Mouse (Mus musculus): ENCODE results near the gene Cacfd1.
A peak's percentile ranks its signal among the peaks of the same experiment; 100 is the strongest.

The Cacfd1 gene

GRCm38 (mm10) chr2:27009714-27010244 lies at the start of gene Cacfd1:
Cacfd1 (plus strand) TSS chr2:27009926.
- peak; percentile 80 for DNase-seq (ENCODE audit: low spot score)

- no peak for DNase-seq (ENCODE audit: low spot score)
These were observed 49.0 kb upstream of the Cacfd1 start for GRCm38 (mm10) chr2:26960756-26961155.

- DNase-seq (ENCODE audit: low spot score): peak; percentile 92
These were observed 45.6 kb upstream of the Cacfd1 start, which contains the start of gene Rexo4 for GRCm38 (mm10) chr2:26963923-26964723. Rexo4 (minus strand) TSS chr2:26964386.

GRCm38 (mm10) chr2:26964724-26965370 lies 44.9 kb upstream of the Cacfd1 start:
- no peak for DNase-seq (ENCODE audit: low spot score)

- no peak for DNase-seq (ENCODE audit: low spot score)
These were observed 42.5 kb upstream of the Cacfd1 start for GRCm38 (mm10) chr2:26967262-26967661.

GRCm38 (mm10) chr2:26973116-26973515 lies 36.6 kb upstream of the Cacfd1 start, which contains the start of gene Adamts13:
Adamts13 (plus strand) TSS chr2:26973416.
- no peak for DNase-seq (ENCODE audit: low spot score)

GRCm38 (mm10) chr2:26973960-26974359 lies 35.8 kb upstream of the Cacfd1 start:
- no peak for DNase-seq (ENCODE audit: low spot score)

- DNase-seq (ENCODE audit: low spot score): no peak
These were observed 29.4 kb upstream of the Cacfd1 start for GRCm38 (mm10) chr2:26980361-26980760.

- DNase-seq (ENCODE audit: low spot score): no peak
These were observed 25.5 kb upstream of the Cacfd1 start for GRCm38 (mm10) chr2:26984179-26984578.

GRCm38 (mm10) chr2:26984640-26985039 lies 25.1 kb upstream of the Cacfd1 start:
- DNase-seq (ENCODE audit: low spot score): no peak

GRCm38 (mm10) chr2:26993936-26994335 lies 15.8 kb upstream of the Cacfd1 start:
- no peak for DNase-seq (ENCODE audit: low spot score)

- DNase-seq (ENCODE audit: low spot score): no peak
These were observed 12.2 kb upstream of the Cacfd1 start for GRCm38 (mm10) chr2:26997498-26997897.

GRCm38 (mm10) chr2:26997993-26998392 lies 11.7 kb upstream of the Cacfd1 start:
- DNase-seq (ENCODE audit: low spot score): no peak

GRCm38 (mm10) chr2:27006255-27006654 lies 3.5 kb upstream of the Cacfd1 start:
- DNase-seq (ENCODE audit: low spot score): peak; percentile 40

- DNase-seq (ENCODE audit: low spot score): no peak
These were observed 2.0 kb upstream of the Cacfd1 start for GRCm38 (mm10) chr2:27007701-27008100.

- peak; percentile 83 for DNase-seq (ENCODE audit: low spot score)
These were observed 8.1 kb downstream of the Cacfd1 start for GRCm38 (mm10) chr2:27017802-27018201.

GRCm38 (mm10) chr2:27019530-27019929 lies 9.8 kb downstream of the Cacfd1 start:
- no peak for DNase-seq (ENCODE audit: low spot score)

GRCm38 (mm10) chr2:27021103-27021502 lies 11.4 kb downstream of the Cacfd1 start:
- no peak for DNase-seq (ENCODE audit: low spot score)

- no peak for DNase-seq (ENCODE audit: low spot score)
These were observed 12.9 kb downstream of the Cacfd1 start for GRCm38 (mm10) chr2:27022612-27023011.

GRCm38 (mm10) chr2:27024136-27024535 lies 14.4 kb downstream of the Cacfd1 start:
- DNase-seq (ENCODE audit: low spot score): no peak

- no peak for DNase-seq (ENCODE audit: low spot score)
These were observed 15.8 kb downstream of the Cacfd1 start for GRCm38 (mm10) chr2:27025545-27025944.

GRCm38 (mm10) chr2:27026332-27026731 lies 16.6 kb downstream of the Cacfd1 start:
- no peak for DNase-seq (ENCODE audit: low spot score)
